Mouse (Mus musculus) CD8-positive naive resting alpha-beta T cell, adult 2 months (primary cell): ENCODE results near the gene Slc9a6.
A peak's percentile ranks its signal among the peaks of the same experiment; 100 is the strongest.

Experiments used
- DNase-seq, 2 experiments: peaks; one replicate each; pipeline ENCODE4 v3.0.0; 2022; ENCODE audit warnings: low read depth in 2 of 2, low spot score in 2 of 2

Gene Slc9a6

DNA sequence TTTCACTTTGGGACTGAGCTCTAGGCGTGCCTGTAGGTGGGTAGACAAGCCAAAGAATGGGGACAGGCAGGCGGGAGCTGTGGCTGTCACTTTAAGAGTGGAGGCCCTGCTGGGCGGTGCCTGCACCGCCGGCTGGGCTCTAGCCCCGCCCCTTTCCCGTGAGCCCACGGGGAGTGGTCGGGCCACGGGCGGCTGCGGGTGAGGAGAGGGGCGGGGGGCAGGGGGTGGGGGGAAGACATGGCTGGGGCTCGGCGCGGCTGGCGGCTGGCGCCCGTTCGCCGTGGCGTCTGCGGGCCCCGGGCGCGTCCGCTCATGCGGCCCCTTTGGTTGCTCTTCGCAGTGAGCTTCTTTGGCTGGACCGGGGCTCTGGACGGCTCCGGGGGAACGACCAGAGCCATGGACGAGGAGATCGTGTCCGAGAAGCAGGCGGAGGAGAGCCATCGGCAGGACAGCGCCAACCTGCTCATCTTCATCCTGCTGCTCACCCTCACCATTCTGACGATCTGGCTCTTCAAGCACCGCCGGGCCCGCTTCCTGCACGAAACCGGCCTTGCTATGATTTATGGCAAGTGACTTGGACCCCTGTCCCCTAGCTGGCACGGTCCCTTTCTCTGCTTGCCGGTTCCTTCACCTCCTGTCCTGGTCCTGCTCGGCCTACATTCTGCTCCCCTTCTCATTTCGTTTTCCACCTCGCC is at the start of gene Slc9a6:
Slc9a6 (plus strand) TSS at position 135 of the 695 bp plus-strand sequence.
- peak; percentile 46 to 47 for DNase-seq

DNA sequence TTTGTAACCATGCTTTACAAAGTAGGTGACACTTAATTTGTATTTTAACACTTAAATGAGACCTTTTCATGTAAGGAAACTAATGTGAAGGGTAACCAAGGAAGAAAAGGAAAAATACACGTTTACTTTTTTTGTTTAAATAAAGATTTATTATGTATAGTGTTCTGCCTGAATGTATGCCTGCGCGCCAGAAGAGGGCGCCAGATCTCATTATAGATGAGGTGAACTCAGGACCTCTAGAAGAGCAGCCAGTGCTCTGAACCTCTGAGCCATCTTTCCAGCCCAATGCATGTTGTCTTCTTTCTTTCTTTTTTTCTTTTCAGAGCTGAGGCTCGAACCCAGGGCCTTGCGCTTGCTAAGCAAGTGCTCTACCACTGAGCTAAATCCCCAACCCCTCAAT is 37.1 kb upstream of the Slc9a6 start:
- peak in 1 of 2 experiments; percentile 6 for DNase-seq

DNA sequence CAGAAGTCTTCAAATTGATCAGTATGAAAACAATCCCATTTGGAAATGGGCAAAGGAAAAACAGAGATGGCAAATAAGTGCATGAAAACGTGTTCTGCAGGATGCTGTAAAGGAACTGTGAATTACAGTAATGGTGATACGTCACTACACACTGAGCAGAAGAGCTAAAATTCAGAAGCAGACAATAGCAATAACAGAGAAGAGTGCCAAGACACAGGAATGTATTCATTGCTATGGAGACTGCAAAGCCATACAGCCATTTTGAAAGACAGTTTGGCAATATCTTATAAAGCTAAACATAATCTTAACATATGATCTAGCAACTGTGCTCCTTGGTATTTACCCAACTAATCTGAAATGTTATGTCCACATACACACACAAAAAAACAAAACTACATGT is 31.4 kb upstream of the Slc9a6 start:
- no peak for DNase-seq

DNA sequence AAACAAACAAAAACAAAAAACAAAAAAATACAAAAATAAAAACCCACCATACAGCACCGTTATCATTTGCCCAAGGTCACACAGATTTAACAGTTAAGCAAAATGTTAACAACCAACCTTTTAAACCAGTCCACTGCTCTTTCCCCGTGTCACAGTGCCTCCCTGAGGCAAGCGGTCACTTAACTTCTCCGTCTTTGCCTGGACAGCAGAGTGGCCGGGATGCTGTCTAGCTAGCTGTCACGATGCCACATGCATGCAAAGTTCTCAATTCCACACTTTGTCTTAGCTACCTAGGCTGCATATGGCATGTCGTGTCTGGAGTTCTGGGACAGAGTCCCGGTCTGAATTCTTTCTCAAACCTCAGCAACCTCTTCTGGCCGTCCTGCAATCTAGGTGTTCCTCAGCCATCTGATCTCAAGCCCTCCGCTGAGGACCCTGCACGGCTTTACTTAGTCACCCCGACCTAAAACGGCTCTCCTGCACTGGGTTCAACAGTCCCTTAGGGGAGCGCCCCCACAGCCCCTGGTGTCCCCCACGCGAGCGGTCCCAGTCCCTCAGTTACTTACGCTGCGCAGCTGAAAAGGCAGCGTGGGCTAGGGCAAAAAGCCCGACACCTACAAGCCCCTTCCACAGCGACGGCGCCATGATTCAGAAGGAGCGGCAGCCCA is 12.2 kb upstream of the Slc9a6 start:
- no peak for DNase-seq

DNA sequence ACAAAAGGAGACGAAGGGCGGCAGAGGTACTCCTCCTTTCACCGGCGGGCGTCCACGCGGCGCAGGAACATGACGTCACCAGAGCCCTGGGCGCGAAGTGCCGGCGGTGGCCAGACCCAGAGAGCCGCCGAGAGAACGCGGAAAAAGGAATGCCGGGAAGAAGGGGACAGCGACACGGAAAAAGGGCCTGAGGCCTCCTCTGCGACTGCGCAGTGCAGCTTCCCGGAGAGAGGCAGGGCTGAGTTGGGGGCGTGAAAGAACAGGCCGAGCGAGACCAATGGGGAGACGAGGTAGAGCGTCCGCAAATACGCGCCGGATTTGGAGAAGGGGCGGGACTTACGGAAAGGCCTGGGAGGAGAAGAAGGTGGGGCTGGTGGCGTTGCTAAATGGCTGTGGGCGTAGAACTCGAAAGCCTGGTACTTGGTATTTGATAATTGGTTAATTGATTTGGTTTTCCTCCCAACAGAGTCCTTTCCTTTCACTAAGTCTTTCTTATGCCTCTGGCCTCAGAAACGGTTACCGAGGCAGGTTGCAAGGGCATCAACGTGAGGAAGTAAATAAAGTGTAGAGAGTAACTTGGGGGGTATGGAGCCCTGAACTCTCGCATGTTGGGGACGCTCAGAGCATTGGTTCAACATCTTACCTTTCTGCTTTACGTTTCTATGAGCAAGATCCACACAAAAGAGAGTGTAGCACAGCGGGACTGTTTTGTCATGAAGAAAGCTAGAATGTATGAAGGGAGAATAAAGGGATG is 11.5 kb upstream of the Slc9a6 start, which contains the start of gene Mmgt1:
Mmgt1 (minus strand) TSS at position 183 of the 754 bp plus-strand sequence.
- DNase-seq = peak; percentile 74 to 79

DNA sequence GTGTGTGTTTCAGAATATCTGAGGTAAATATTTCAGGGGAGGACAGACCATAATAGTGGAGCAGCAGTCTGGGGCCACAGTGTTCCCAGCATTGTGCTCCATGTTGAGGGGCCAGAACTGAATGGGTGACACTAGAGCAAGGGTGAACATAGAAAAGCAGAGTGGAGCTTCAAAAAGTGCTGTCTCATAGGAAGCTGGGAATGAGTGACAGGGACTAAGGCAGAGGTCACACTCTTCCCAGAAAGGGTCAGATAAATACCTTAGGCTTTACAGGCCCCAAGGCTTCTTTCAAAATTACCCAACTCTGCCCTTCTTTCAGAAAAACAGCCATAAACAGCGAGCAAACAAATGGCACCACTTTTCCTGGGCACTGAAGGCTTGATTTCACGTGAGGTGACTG is 3.0 kb upstream of the Slc9a6 start:
- no peak for DNase-seq

DNA sequence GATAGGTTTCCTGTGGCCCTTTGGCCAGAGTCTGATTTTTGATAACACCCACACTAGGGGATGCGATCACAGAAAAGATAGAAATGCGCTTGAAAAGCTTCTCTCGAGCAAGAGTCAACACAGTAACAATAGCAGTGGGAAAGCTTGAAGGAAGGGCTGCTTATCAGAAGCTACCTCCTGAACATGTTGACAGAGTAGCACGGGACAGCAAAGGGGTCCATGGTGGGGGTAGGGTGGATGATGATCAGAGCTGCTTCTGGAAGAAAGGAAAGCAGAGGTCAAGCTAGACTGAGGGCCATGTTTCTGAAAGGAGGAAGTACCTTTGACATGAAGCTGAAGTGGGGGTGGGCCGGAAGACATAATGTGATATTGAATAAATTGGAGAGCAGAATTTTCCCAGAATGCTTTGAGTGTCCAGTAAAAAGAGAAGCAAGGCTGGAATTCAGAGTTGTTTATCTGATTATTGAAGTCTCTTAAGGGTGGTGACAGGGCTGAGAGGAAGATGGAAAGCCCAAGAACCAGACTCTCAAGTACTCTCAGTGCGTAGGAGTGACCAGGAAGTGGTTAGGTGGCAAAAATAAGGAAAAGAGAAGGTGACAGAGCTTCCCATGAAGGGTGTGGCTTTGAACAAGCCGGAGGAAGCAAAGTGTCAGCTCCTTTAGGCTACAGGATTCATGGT is 2.4 kb upstream of the Slc9a6 start:
- no peak for DNase-seq

DNA sequence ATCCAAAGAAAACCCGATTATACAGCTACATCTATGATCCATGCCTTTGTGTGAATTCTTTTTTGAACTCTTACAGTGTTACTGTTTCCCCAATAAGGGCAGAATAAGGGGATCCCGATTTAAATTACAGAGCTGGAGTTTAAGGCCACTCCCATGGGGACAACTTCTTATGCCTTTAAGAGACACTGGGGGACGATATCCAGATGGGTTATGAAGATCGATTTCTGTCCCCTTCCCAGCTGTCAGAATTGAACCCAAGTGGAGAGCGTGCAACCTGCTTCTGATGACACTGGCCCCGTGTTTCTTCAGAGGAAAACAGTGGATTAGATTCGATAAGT is 303 bp upstream of the Slc9a6 start:
- DNase-seq = no peak

DNA sequence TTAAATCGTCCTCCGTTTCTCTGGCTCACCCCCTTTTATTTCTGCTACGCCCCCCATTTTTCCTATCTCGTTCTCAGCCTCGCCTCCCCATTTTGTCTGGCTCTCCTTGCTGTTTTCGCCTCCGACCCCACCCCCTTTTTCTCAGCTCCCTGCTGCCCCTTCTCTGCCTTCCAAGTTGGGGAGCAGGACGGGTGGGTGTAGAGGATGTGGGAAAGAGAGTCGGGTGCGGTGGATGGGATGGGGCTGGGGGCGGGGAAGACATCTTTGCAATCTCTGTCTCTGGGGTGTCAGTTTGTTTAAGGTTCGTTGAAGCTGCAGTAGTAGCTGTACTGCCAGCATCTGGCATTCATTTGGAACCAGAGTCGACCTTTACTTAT is 749 bp downstream of the Slc9a6 start:
- DNase-seq = no peak

DNA sequence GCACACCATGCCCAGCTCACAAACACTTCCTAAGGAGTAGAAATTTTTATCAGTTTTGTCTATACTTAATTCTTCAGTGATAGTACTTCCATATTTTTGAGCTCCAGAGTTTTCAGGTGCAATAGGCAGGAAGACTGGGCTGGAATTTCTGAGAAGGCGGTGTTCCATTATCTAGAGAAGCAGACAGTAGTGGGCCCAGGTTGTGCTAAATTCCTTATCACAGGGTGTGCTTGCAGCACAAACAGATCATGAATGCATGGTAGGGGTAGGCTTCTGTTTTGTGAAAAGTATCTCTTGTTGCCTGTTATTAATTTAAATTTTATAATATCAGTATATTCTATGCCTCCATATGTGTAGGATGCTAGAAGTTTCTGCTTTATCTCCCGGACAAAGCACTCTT is 5.7 kb downstream of the Slc9a6 start:
- no peak for DNase-seq

DNA sequence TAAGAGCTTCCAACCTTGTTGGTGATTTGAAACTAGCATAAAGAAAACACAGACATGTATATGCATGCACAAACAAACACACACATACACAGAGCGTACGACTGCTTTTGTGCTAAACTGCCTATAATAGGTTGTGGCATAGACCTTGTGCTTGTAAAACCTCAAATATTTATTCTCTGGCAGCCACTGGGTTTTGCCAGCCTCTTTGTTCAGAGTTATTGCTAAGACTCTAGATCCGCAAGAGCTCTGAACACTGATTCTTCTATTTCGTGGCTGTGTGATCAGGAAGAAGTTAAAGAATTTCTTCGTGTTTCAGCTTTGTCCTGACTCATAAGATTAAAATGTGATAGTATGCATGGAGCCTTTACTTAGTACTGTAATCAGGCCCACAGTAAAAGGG is 26.6 kb downstream of the Slc9a6 start:
- no peak for DNase-seq

DNA sequence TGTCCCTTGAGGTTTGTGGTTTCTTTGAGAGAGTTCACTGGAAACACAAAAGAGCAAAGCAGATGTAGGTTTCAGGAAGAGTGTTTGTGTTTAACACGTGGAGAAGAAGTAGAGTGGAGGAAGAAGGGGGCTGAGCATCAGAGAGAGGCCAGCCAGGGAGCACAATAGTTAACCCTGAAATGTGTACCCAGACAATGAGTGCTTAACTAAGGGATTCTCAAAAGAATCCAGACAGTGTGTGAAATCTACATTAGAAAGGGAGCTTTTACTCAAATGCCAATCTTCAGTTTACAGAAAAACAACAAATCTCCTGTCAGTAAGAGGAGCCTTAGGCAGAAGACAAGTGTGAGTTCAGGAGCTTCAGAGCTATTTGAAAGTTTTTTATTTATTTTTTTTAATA is 30.5 kb downstream of the Slc9a6 start:
- DNase-seq = no peak

DNA sequence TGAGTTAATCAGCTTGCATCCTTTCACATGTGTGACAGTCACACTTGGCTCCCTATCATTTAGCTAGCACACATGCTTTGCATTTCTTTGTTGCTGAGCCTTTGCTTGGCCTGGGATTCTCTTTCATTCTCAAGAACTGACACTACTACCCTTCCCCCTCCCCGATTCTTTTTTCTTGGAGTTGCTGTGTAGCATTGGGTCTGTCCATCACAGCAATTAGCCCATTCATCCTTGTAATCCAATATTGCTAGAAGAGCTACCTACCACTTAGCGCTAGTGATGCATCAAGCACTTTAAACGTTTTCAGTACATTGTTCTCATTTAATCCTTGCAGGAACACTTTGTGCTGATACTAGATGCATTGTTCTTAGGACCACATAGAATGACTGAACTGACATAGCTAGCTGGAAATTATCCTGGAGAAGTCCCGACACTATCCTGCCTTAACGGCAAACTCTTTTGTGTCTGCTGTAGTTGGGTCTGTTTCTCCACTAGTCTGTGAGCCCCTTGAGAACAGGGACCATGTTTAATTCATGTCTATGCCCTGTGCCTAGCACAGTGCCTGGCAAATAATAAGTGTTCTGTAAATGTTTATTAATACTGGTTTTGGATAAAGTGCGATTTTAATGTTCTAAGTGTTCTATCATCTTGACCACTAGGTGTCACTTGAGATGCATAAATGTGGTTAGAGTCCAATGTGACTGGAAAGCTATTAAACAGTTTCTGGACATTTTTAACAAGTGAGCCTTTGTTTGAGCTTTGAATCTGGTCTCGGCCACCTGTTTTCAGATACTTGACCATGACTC is 40.2 kb downstream of the Slc9a6 start:
- no peak for DNase-seq

DNA sequence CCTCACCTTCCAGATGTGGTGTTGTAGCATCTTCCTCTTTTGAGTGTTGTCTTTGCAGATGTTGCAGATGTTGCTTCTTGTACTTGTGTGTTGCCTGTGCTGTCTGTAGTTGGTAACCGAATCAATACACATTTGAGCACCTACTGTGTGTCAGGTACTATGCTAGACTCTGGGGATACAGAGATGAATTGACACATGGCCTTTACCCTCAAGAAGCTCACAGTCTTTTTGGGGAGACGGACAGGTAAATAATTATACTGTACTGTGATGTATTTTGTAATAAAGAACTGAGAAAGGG is 40.7 kb downstream of the Slc9a6 start:
- no peak for DNase-seq

DNA sequence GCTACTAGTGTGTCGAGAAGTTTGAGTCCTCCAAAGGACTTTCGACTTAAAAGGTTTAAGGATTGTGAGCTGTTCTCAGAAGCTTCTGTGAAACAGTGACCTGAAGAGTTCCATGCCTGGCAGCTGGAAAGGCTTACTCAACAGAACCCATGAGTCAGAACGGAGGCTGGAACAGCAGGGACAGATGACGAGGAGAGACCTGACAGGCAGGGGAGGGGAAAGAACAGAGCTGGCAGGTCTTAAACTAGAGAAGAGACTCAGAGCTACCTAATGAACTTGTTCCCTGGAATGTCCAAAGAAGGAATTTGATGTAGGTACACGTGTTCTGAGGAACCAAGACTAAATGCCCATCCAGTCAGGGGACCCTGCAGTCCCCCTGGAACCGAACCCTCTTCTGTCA is 41.3 kb downstream of the Slc9a6 start:
- no peak for DNase-seq

DNA sequence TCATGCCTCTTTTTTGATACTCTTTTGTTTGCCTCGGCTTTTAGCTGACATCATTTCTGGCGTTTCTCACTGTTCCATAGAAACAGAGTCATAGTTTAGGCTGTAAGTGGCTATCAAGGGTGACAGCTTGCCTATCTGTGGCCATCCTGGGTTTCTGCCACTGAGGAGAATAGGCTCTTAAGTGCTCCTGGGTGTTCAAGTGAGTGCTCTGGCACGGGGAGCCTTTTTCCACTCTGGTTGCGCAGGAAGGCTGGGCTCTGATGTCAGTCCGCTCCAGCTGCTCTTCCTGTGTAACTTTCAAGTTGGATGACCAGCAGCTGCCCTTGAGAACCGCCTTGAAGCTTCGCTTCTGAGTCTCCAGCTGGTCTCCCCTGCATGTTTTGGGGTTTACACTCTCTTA is 42.2 kb downstream of the Slc9a6 start:
- DNase-seq = no peak

DNA sequence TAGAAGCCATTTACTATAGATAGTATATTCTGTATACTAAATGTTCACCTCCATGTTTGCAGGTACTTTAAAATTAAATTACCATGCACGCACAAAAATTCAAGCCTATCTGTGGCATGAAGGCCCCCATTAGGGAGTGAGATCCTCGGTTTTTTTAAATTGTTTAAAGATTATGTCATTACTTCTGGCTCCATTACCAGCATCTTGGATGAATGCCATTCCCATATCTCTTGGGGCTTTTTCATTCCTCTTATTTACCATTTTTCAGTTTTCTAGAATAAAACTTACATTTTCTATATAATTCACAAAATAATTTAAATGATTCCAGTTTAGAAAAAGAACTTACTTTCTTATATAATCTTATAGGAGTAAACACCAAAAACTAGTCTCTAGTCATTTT is 46.1 kb downstream of the Slc9a6 start:
- no peak for DNase-seq

DNA sequence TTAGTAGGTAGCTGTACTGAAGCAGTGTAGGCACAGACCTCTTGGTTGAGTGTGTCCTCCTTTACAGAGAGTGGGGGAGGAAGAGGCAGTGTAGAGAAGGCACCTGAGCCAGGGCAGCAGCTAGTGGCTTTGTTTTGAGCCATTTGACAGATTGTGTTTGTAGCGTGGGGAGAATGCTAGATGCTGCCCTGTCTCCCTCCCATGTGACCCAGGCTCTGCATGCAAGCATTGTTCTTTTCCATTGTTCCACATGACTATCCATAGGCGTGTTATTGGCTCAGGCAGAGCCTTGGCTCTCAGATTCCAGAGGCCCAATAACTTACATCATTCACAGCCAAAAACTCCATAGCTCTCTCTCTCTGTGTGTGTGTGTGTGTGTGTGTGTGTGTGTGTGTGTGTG is 49.7 kb downstream of the Slc9a6 start:
- no peak for DNase-seq

DNA sequence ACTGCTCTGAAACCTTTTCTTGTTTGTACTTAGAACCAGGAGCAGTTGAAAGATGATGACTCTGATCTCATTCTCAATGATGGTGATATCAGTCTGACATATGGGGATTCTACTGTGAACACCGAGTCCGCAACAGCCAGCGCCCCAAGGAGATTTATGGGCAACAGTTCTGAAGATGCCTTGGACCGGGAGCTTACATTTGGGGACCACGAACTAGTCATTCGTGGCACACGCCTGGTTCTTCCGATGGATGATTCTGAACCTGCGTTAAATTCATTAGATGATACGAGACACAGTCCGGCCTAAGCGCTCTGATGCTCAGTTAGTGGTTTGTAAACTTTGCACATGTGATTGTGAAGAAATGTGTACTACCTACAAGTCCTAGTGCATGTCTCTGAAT is 51.6 kb downstream of the Slc9a6 start:
- no peak for DNase-seq

DNA sequence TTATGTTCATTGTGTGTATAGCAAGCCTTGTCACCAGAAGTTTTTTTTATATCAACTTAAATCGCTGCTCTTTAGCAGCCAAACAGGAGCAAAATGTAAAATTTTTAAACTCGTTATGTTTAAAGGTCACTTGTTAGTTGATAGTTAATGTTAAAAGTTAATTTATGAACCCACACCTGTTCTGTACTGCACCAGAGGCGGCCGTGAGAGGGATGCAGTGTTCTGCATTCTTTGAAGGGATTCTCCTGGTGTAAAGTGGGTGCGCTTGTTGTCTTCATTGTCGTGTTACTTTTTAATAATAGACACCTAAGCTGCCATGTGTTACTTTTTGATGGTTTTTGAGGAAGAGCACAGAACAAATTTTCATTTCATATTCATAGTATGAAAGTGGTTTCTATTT is 52.8 kb downstream of the Slc9a6 start:
- DNase-seq = no peak

DNA sequence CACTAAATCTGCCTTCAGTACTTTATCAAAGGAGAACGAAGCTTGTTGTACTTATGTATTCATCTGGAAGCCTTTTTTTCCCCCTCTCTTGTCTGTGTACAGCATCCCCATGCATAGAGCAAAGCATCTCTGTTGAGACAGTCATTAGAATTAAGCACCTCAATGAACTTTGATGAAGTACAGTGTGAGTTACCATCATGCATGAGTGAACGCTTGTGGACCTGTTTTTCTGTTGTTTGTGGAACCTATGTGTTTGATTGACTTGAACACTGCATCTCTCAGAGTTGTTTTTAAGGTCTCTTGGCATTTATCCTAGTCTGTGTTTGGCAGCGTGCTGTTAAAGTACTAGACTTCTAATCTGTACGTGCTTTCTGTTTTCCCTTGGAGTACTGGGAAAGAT is 53.8 kb downstream of the Slc9a6 start:
- DNase-seq = no peak
